Mouse (Mus musculus) ES-E14 (cell line): ENCODE results near the gene Zfp692. TPM values are rescaled to one million over a fixed set of nuclear protein-coding genes. Genes with fewer than 3 reads are reported as not detected.

ENCODE experiments used
- DNase-seq: peaks from one replicate; pipeline ENCODE4 v3.0.0-alpha.2; 2013; ENCODE audit warnings: low read depth, low spot score
- H3K27ac ChIP-seq: 2 replicates; pipeline ENCODE4 v1.5.1; 2012; ENCODE audit warnings: low read depth, mild to moderate bottlenecking, low read length, moderate library complexity, mixed read lengths; ENCODE audit not compliant: poor library complexity, insufficient read depth, severe bottlenecking
- H3K36me3 ChIP-seq: 2 replicates; pipeline ENCODE4 v1.6.1; 2012; ENCODE audit warnings: mild to moderate bottlenecking, low read length, moderate library complexity, mixed read lengths; ENCODE audit not compliant: control insufficient read depth, poor library complexity, insufficient read depth, severe bottlenecking
- H3K4me1 ChIP-seq, 2 experiments: fragments of 150-350 bp in 1 of 2; sonication (generic) in 1 of 2; 2 replicates each; pipeline ENCODE4 v1.6.1; 2012; ENCODE audit warnings: low read length in 2 of 2, mild to moderate bottlenecking in 1 of 2, mixed read lengths in 1 of 2; ENCODE audit not compliant: control insufficient read depth in 2 of 2, insufficient read depth in 2 of 2, poor library complexity in 1 of 2
- H3K4me3 ChIP-seq, 2 experiments: fragments of 150-350 bp in 1 of 2; sonication (generic) in 1 of 2; 2 replicates each; pipeline ENCODE4 v1.5.1; 2012; ENCODE audit warnings: low read length in 2 of 2, low read depth in 1 of 2, mild to moderate bottlenecking in 1 of 2, mixed read lengths in 1 of 2; ENCODE audit not compliant: insufficient read depth in 1 of 2, poor library complexity in 1 of 2, severe bottlenecking in 1 of 2
- H3K9ac ChIP-seq: 2 replicates; pipeline ENCODE4 v1.6.1; 2012; ENCODE audit warnings: low read depth, mild to moderate bottlenecking, low read length, mixed read lengths; ENCODE audit not compliant: poor library complexity, insufficient read depth, severe bottlenecking
- H3K9me3 ChIP-seq: fragments of 150-350 bp; sonication (generic); 2 replicates; pipeline ENCODE4 v1.6.1; 2012; ENCODE audit warnings: low read depth, mild to moderate bottlenecking, low read length; ENCODE audit not compliant: control insufficient read depth, insufficient read depth
- CHD2 ChIP-seq: IDR thresholded peaks from 2 replicates; pipeline ENCODE4 v1.6.1; 2014; ENCODE audit warnings: mild to moderate bottlenecking, low read depth, low read length, inconsistent platforms
- HCFC1 ChIP-seq: IDR thresholded peaks from 2 replicates; pipeline ENCODE4 v1.6.1; 2012; ENCODE audit warnings: low read length, inconsistent platforms, borderline replicate concordance; ENCODE audit not compliant: insufficient read depth
- MAFK ChIP-seq: IDR thresholded peaks from 2 replicates; pipeline ENCODE4 v1.6.1; 2014; ENCODE audit warnings: mild to moderate bottlenecking, low read depth, low read length, inconsistent platforms; ENCODE audit not compliant: insufficient read depth
- ZC3H11A ChIP-seq: IDR thresholded peaks from 2 replicates; pipeline ENCODE4 v1.6.1; 2012; ENCODE audit warnings: low read depth, mild to moderate bottlenecking, inconsistent platforms, low read length, borderline replicate concordance
- ZNF384 ChIP-seq: IDR thresholded peaks from 2 replicates; pipeline ENCODE4 v1.6.1; 2012; ENCODE audit warnings: low read depth, low read length, inconsistent platforms
- in situ Hi-C, 2 experiments: fragments of 600-800 bp; cut with MboI; formaldehyde crosslinking; loops; one replicate each; pipeline ENCODE4 v1.15.1; 2025; ENCODE audit warnings: low sequenced_read_pairs in 2 of 2, inconsistent platforms in 1 of 2; ENCODE audit not compliant: unreplicated experiment in 2 of 2
- total RNA-seq: library from RNA; depleted of rRNA; stranded (reverse); fragments of 300-350 nt; gene quantifications from 2 replicates; pipeline ENCODE4 v1.2.3, GENCODE M21; 2012

The Zfp692 gene
- total RNA-seq, 1 experiment: 28.0 TPM

DNA sequence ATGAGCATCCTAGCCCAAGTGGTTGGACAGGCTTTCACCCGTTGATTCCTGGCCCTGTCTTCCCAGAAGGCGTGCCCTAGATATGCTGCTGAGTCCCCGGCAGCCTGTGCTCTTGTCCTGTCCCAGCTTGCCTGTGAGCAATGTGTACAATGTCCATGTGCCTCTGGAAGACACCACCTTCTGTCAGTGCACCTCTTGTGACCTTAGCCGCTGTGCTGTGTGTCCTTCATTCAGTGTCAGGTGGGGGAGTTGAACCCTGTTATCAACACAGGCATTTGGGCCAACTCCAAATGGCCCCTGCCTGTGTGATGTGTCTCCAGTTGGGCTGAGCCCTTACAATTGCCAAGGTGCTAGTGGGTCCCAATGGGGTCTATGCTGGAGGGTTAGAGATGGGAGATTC, 39.9 kb downstream of the Zfp692 start:
- no peak for DNase-seq
- TF ChIP-seq HCFC1: no peak
- TF ChIP-seq CHD2: no peak
- TF ChIP-seq MAFK: no peak
- TF ChIP-seq ZNF384: no peak
- no peak for TF ChIP-seq ZC3H11A
- in situ Hi-C loops: no loop called here
- H3K9ac ChIP-seq: no peak overlapping the region
- peaks cover 10% of the 10 kb centered on the region for H3K36me3 ChIP-seq
- H3K27ac ChIP-seq: no peak overlapping the region
- no peaks in the 10 kb centered on the region for H3K9me3 ChIP-seq
- no peak overlapping the region for H3K4me3 ChIP-seq
- peaks cover 0 to 1% of the 10 kb centered on the region in 2 experiments; a peak in 1 of 4 replicates for H3K4me1 ChIP-seq

DNA sequence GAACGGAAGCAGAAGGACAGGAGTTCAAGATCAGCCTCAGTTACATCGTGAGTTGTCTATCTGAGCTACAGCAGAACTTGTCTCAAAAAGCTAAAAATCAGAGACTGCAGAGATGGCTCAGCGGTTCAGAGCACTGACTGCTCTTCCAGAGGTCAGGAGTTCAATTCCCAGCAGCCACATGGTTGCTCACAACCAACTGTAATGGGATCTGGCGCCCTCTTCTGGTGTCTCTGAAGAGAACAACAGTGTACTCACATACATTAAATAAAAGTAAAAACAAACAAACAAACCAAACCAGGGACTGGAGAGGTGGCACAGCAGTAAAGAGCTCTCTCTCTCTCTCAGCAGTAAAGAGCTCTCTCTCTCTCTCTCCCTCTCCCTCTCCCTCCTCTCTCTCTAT, 43.8 kb downstream of the Zfp692 start:
- H3K4me1 ChIP-seq: no peaks in the 10 kb centered on the region
- H3K36me3 ChIP-seq: peaks cover 7% of the 10 kb centered on the region; the same call in 1 of the 2 replicates
- no peak overlapping the region for H3K4me3 ChIP-seq
- H3K9ac ChIP-seq: no peak overlapping the region
- no peak overlapping the region for H3K27ac ChIP-seq
- DNase-seq: peak; percentile 31
- TF ChIP-seq ZC3H11A (0 out of 2 replicates have a peak, but pooled peaks have one; percentile 1), CHD2 (no peak), ZNF384 (no peak)
- in situ Hi-C loops: no loop called here
- H3K9me3 ChIP-seq: no peaks in the 10 kb centered on the region

DNA sequence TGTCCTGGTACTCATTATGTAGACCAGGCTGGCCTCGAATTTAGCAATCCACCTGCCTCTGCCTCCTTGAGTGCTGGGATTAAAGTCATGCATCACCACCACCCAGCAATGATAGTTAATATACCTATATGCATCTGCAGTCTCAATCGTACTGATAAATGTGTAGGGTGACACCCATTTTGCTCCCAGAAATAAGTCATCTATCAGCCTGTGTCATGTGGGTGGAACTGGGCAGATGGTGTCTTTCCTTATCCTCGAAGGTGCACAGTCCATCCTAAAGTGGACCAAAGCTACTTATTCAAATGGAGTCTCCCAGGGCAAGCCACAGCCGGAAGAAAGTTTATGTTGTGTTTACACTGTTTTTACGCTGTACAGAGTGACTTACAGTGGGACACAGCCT, 44.3 kb downstream of the Zfp692 start:
- Histone ChIP-seq H3K4me1 (no peaks in the 10 kb centered on the region), H3K9ac (no peak overlapping the region), H3K4me3 (no peak overlapping the region), H3K27ac (no peak overlapping the region), H3K9me3 (no peaks in the 10 kb centered on the region), H3K36me3 (peaks cover 2% of the 10 kb centered on the region; the same call in 1 of the 2 replicates)
- no peak for DNase-seq
- in situ Hi-C loops: no loop called here
- TF ChIP-seq CHD2 (no peak), HCFC1 (no peak), MAFK (no peak), ZC3H11A (no peak), ZNF384 (no peak)

DNA sequence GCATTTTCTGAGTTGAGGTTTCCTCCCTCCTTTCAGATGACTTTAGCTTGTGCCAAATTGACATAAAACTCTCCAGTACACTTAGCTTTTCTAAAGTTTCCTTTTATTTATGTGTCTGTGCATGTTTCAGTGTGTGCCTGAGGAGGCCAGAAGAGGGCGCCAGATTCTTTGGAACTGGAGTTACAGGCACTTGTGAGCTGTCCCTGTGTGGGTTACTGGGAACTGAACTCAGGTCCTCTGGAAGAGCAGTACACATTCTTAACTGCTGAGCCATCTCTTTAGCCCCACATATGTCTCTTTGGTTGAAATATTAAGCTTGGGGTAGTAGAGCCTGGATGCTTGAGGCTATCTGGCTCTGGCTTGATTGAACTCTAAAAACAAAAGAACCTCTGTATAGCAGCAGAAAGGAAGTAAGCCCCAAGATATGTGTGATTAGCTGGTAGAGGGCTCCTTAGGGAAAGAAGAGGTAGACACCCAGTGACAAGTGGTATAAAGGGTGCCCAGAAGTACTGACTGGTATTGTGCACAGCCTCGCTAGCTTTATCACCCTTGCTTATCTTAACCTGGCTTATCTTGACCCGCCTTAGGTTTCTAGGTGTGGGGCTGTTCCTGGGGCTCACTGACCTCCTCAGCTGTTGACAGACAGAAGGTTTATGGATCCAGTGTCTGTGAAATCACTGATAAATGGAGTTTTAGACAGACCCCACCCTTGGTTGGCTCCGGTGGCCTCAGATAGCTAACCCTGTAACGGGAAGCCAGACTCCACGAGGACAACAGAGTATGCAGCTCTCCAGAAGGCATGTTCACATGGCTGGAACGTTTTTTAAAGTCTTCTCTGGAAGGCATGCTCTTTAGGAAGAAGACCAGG, 46.0 kb downstream of the Zfp692 start:
- Histone ChIP-seq H3K36me3 (no peaks in the 10 kb centered on the region), H3K9me3 (no peaks in the 10 kb centered on the region), H3K27ac (no peak overlapping the region), H3K9ac (no peak overlapping the region), H3K4me3 (no peak overlapping the region), H3K4me1 (no peaks in the 10 kb centered on the region)
- in situ Hi-C loops: no loop called here
- no peak for TF ChIP-seq CHD2
- peak; percentile 61; the same call in 1 of the 2 replicates for TF ChIP-seq ZC3H11A
- no peak for TF ChIP-seq ZNF384
- no peak for TF ChIP-seq MAFK
- no peak for TF ChIP-seq HCFC1
- peak; percentile 35 for DNase-seq

DNA sequence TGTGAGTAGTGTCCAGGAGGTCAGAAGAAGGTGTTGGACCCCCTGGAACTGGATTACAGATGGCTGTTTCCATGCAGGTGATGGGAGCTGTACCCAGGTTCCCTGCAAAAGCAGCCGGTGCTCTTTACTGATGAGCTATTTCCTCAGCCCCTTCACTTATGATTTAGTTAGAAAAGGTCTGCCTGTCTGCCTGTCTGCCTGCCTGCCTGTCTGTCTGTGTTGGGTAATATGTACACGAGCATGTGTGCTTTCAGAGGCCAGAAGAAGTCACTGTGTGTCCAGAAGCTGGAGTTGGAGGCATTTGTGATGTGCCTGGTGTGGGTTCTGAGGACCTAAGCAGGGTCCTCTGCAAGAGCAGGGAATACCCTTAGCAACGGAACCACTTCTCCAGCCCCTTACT, 46.8 kb downstream of the Zfp692 start:
- H3K4me3 ChIP-seq: no peak overlapping the region
- no peak overlapping the region for H3K9ac ChIP-seq
- no peak overlapping the region for H3K27ac ChIP-seq
- TF ChIP-seq ZNF384 (no peak), HCFC1 (no peak), MAFK (no peak), ZC3H11A (no peak), CHD2 (no peak)
- H3K4me1 ChIP-seq: no peaks in the 10 kb centered on the region
- H3K9me3 ChIP-seq: no peaks in the 10 kb centered on the region
- in situ Hi-C loops: no loop called here
- no peaks in the 10 kb centered on the region for H3K36me3 ChIP-seq
- no peak for DNase-seq
